Mouse (Mus musculus) lung, postnatal 0 days (tissue): ENCODE data around the gene Naa38.

Experiments
- CTCF ChIP-seq: IDR thresholded peaks from 2 replicates; pipeline ENCODE4 v1.5.1; 2016; ENCODE audit warnings: antibody characterized with exemption, mild to moderate bottlenecking
- EP300 ChIP-seq: IDR thresholded peaks from 2 replicates; pipeline ENCODE4 v1.6.1; 2016; ENCODE audit warnings: antibody characterized with exemption, mild to moderate bottlenecking, control low read depth

DNA sequence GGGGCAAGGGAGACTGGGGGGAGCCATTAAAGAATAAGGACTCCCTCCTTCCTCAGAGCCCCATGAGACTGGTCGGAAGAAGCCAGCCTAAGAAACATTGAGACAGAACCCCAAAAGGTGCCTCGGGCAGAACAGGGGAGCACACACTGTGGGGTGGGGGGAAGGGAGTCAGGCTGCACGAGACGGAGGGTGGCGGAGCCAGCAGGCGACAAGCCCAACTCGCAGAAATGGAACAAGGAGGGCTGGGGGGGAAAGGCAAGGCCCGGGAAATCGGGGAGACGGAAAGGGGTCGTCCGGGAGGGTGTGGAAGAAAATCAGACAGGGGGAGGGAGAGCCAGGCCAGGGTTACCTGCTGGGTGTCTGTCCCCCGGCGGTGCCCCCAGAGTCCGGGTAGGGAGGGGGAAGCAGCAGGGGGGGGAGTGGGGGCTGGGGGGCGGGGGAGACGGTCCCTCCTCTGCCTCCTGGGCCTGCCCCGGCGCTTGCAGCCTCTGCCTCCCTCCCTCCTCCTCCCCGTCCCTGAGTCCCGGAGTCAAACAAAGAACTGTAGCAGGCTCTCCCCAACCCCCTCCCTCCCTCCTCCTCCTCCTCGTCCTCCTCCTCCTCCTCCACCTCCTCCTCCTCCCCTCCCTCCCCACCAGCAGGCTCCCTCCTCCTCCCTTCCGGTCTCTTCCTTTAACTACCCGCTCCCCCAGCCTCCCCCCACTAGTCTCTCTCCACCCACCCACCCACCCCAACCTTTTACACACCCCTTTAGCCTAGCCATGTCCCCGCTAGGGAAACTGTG lies 20.6 kb downstream of the Naa38 start:
- TF ChIP-seq CTCF (no peak), EP300 (no peak)
